Mouse (Mus musculus): Measurements from ENCODE around the gene Sppl3.

The Sppl3 gene

GRCm38 (mm10) chr5:114997327-114997726 lies 13.6 kb upstream of the Sppl3 start:
- no peak for DNase-seq (ENCODE audit: low spot score)

- no peak for DNase-seq (ENCODE audit: low spot score)
Observed at GRCm38 (mm10) chr5:115000503-115000902, 10.4 kb upstream of the Sppl3 start.

DNA sequence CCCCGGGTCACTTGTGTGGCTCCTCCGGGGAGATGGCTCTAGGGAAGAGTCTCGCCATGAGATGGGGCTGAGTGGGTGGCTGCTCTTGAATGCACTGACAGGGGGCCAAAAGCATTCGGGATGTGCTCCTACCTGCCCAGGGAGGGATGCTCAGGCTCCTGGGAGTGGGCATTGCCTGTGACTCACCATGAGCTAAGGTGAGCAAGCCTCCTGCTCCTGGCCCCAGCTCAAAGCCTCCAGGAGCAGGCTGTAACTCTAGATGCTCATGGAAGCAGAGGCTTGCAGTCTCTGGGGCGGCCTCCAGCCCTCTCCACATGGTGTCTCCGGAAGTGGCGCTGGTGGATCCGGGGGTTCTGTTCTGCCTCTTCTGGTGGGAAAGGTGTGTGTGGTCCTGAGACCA lies 9.5 kb upstream of the Sppl3 start:
- DNase-seq (ENCODE audit: low spot score): no peak

DNA sequence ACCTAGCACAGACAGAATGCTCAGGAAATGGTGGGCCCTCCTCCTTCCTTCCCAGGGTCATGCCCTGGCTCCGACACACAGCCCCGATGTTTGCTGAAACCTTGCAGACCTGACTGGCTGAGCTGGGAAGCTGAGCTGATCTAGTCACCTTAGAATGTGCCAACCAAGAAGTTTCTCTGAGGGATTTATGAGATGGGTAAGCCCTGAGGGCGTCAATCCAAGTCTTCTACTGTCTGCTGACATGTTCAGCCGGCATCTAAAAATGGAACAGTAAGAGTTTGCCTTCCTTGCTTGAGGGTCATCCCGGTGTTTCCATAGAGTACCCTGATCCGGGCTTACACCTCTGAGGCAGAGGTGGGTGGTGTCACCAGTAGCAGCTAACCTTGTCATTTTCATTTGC lies 8.2 kb upstream of the Sppl3 start:
- no peak for DNase-seq (ENCODE audit: low spot score)

GRCm38 (mm10) chr5:115003224-115003873 lies 7.6 kb upstream of the Sppl3 start:
- DNase-seq (ENCODE audit: low spot score): no peak

DNA sequence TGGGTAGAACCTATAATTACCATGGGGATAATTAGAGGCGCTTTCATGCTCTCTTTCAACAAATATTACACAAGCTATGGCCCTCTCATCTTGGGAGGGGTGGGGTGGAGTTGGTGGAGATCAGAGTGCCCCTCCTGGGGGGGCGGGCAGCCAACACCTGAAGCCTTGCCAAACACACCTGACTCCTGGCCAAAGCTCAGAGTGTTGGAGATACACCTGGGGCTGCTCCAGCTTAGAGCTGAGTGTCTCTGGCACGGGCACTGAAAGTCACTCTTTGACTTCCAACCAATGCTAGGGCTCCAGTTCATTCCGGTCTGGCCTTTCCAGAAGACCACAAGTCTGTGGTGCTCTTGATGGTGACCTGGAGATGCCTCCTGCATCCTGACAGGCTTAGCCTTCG lies 3.2 kb upstream of the Sppl3 start:
- no peak for DNase-seq (ENCODE audit: low spot score)

DNA sequence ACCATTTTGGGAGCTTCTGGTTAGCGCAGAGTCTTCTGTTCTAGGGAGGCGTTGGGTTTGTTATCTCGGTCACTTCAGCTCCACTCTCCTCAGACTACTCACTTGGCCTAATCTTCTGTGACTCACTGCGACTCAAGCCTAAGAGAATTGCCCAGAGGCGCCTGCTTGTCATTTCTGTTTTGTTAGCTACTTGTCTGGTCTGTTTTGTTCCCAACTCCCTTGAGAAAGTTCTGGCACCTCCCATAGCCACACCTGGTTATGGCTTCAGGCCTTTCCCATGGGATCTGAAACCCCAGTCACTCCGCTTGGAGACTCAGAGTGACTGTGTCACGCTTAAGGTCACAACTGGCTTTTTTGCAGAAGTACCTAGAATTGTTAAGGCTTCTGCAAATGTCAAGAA lies 2.6 kb upstream of the Sppl3 start:
- DNase-seq (ENCODE audit: low spot score): no peak

DNA sequence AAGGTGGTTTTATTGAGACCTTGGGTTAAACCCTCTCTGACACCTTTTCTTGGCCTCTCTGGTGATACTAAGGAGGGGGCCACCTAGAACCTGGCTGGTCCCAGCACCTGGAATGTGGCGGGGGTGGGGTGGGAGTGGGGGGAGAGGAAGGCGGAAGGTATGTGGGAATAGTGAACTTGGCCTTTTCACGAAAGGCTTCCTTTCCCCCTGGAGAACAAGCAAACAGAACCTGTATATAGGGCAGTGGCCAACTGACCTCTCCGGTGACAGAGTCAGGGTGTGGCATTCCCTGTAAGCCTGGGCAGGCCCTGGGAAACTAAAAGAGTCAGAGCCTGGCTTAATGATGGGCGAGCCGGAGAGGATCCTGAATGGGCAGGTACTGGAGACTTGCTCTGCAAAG lies 1.8 kb upstream of the Sppl3 start:
- DNase-seq (ENCODE audit: low spot score): no peak

DNA sequence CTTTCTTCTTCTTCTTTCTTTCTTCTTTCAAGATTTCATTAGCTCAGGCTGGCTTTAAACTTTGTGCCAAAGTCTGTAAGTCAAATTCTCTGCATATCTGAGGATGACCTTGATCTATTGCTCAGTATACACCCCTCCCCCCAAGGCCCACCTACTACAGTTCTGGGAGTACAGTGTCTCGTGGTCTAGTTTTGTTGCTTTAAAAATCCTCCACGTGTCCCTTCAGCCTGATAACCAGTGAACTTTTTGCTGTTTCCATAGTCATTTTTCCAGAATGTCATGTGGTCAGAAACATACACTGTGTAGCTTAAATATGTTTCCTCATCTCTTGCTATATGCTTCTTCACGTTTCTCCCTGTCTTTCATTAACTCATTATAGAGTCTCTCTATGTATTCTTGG lies 976 bp upstream of the Sppl3 start:
- no peak for DNase-seq (ENCODE audit: low spot score)

- no peak for DNase-seq (ENCODE audit: low spot score)
Observed at GRCm38 (mm10) chr5:115011217-115011518, 231 bp downstream of the Sppl3 start.

DNA sequence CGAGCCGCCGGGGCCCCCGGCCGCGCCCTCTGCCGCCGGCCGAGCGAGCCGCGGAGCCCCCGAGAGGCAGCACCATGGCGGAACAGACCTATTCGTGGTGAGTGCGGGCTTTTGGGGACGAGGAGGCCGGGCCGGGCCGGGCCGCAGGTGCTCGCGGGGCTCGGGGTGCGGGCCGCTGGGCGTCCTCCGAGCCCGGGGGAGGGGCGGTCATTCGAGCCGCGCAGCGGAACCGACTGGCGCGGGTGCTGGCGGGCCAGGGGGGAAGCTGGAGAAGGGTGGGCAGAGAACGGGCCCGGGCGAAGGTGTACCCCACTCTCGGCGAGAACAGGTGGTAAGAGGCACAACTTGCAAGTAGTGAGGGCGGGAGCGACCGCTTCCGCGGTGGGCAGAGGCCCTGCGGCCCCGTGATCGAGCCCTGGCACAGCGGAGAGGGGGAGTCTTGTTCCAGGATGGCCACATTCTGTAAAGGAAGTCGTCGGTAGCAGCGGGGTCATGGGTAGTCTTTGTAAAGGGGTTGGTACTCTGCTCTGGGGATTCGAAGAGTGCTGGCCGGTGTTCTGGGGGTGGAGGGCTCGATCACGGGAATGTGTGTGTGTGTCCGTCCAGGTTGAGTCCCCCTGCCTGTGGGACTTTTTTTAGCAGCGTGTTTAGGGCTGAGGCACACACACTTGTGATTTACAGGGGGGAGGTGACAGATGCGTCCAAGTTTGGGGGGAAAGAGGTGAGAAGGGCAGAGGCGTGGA lies 753 bp downstream of the Sppl3 start:
- peak; percentile 28 for DNase-seq (ENCODE audit: low spot score)

- no peak for DNase-seq (ENCODE audit: low spot score)
Observed at GRCm38 (mm10) chr5:115013436-115013835, 2.5 kb downstream of the Sppl3 start.

- no peak for DNase-seq (ENCODE audit: low spot score)
Observed at GRCm38 (mm10) chr5:115014570-115014969, 3.6 kb downstream of the Sppl3 start.

DNA sequence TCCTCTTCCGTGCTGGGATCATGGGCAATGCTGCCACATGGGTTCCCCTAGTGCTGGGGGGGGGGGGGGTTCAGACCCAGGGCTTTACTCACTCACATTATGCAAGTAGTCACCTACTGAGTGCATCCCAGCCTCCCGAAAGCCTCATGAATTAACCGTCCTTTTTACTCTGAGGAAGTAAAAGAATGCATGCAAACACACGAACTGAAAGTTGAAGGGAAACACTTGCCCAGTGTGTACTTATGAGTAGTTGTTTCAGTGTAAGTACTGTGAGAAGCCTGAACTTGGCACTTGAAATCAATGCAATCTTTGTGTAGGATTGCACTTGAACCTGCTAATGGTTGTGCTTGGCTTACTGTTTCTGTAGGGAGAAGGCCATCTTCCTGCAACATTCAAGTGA lies 4.2 kb downstream of the Sppl3 start:
- no peak for DNase-seq (ENCODE audit: low spot score)

- DNase-seq (ENCODE audit: low spot score): no peak
Observed at GRCm38 (mm10) chr5:115018270-115018669, 7.3 kb downstream of the Sppl3 start.

GRCm38 (mm10) chr5:115018813-115019212 lies 7.9 kb downstream of the Sppl3 start:
- no peak for DNase-seq (ENCODE audit: low spot score)

- no peak for DNase-seq (ENCODE audit: low spot score)
Observed at GRCm38 (mm10) chr5:115022021-115022420, 11.1 kb downstream of the Sppl3 start.

- DNase-seq (ENCODE audit: low spot score): no peak
Observed at GRCm38 (mm10) chr5:115026170-115026569, 15.2 kb downstream of the Sppl3 start.

DNA sequence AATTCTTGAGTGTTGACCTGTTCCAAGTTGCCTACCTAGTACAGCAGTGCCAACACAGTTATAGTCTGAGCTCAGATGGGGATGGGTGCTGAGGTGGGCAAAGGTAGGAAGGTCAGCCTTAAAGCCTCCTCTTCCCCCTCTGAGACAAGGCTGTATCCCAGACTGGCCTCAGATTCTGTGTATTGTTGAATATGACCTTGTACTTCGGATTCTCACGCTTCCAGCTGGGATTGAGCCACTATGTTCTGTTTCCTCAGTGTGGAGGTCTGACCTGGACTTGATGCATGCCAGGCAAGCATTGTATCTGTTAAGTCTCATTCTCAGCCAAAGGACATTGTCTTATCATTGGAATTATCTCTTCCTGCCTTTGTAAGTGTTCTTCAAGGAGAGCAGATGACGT lies 16.2 kb downstream of the Sppl3 start:
- no peak for DNase-seq (ENCODE audit: low spot score)

GRCm38 (mm10) chr5:115028920-115029319 lies 18.0 kb downstream of the Sppl3 start:
- DNase-seq (ENCODE audit: low spot score): no peak

GRCm38 (mm10) chr5:115029509-115029908 lies 18.6 kb downstream of the Sppl3 start:
- DNase-seq (ENCODE audit: low spot score): no peak

GRCm38 (mm10) chr5:115031576-115031975 lies 20.6 kb downstream of the Sppl3 start:
- no peak for DNase-seq (ENCODE audit: low spot score)

DNA sequence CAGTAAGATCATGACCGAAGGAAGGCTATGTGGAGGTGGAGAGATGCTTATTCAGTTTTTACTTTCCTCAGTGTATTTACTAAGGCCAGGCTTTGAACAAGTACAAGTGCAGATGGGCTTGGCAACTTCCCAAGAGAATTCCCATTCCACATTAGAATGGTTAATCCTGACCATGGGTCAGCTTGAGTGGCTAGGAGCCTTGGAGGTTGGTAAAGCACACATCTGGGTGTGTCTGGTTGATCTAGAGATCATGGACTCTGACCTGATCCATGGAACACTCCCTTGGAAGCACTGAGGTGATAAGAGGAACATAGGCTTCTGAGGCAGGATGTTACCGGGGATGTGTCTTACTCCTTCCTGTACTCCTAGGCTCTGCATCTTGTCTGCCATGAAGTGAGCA lies 21.7 kb downstream of the Sppl3 start:
- DNase-seq (ENCODE audit: low spot score): no peak

DNA sequence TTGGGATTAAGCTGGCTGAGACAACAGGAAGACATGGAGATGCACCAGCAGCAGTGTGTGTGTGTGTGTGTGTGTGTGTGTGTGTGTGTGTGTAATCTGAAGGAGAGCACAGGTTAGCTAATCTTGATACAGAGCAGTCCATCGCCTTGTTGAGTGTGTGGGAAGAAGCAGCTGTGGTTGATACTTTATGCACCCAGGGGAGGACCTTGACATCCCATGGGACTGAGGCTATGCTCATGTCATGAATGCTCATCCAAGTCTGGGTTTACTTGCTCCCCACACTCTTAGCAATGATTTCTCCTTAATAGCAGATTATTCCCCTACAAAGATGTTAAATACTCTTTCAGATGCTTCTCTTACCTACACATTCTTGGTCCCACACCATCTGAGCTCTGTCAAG lies 24.3 kb downstream of the Sppl3 start:
- no peak for DNase-seq (ENCODE audit: low spot score)
